Mouse (Mus musculus) embryonic facial prominence, embryonic 15.5 days (tissue): ENCODE measurements around the gene Megf9. TPM values are rescaled to one million over a fixed set of nuclear protein-coding genes. Genes with fewer than 3 reads are reported as not detected.

ENCODE experiments used
- ATAC-seq: fragments of 200-750 bp; cut with Nextera tagmentation; 2 replicates; pipeline ENCODE4 v1.8.0; 2017; ENCODE audit warnings: low read depth, moderate TSS enrichment; ENCODE audit not compliant: insufficient number of reproducible peaks, low FRiP score, low TSS enrichment
- H3K27ac ChIP-seq: fragments of 300-500 bp; sonication (generic); replicated peaks from 2 replicates; pipeline ENCODE4 v1.5.1; 2015; ENCODE audit warnings: mild to moderate bottlenecking, inconsistent platforms
- H3K27me3 ChIP-seq: fragments of 300-500 bp; sonication (generic); 2 replicates; pipeline ENCODE4 v1.6.1; 2015; ENCODE audit warnings: inconsistent platforms
- H3K36me3 ChIP-seq: fragments of 300-500 bp; sonication (generic); 2 replicates; pipeline ENCODE4 v1.6.1; 2015; ENCODE audit warnings: mild to moderate bottlenecking, inconsistent platforms
- H3K4me1 ChIP-seq: fragments of 300-500 bp; sonication (generic); 2 replicates; pipeline ENCODE4 v1.6.1; 2015; ENCODE audit warnings: inconsistent platforms
- H3K4me2 ChIP-seq: fragments of 300-500 bp; sonication (generic); replicated peaks from 2 replicates; pipeline ENCODE4 v1.6.1; 2015; ENCODE audit warnings: mild to moderate bottlenecking, inconsistent platforms
- H3K4me3 ChIP-seq: fragments of 300-500 bp; sonication (generic); replicated peaks from 2 replicates; pipeline ENCODE4 v1.5.1; 2015; ENCODE audit warnings: mild to moderate bottlenecking, inconsistent platforms
- H3K9ac ChIP-seq: fragments of 300-500 bp; sonication (generic); 2 replicates; pipeline ENCODE4 v1.6.1; 2015; ENCODE audit warnings: inconsistent platforms
- H3K9me3 ChIP-seq: fragments of 300-500 bp; sonication (generic); replicated peaks from 2 replicates; pipeline ENCODE4 v1.6.1; 2016; ENCODE audit warnings: inconsistent platforms
- WGBS: fragments of 180-500 bp; shearing (Covaris S2); methylation state at CpG from one replicate; pipeline ENCODE4 v1.1.7; 2015; 5-methylcytosine and 5-hydroxymethylcytosine counted together
- polyA plus RNA-seq: library from polyadenylated mRNA; unstranded; fragments of >200 nt; fragmentation: Nextera tagmentation; extraction: Ambion mirVana; gene quantifications from 2 replicates; pipeline ENCODE4 v1.2.1, GENCODE M21; 2015

The Megf9 gene
- polyA plus RNA-seq, 1 experiment from 2014 or later, result 14.0 TPM

DNA sequence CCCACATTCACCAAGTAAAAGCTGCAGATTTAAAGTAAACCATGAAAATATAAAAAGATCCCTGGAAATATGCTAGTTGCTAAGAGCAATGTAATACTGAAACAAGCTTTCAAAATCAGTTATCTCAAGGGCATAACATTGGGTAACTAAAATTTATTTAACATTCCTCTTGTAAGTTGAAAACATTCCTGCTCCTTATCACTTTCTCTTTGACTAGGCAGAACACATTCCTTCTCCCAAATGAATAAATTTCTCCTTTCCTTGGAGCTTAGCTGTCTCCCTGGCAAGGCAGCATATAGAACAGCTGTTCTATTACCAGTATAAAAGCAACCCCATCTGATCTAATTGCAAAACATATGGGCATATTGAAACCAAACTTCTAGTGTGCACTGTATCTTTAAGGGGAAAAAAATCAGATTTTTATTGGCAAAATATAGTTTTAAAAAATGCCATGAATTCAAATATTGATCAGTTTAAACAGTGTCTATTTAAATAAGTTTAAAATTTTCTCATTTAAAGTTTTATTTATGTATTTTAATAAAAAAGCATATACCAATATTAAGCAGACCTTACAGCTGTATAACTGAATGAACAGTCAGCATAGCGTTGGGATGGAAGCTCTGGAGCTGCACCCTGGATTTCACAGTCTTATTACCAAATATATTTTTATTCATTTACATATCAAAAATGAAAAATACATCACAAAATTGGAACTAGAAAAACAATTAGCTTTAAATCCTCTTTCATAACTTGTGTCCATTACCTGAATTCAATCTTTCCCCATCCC is 13.1 kb downstream of the Megf9 start:
- H3K4me2 ChIP-seq, result no peak overlapping the region
- no peak overlapping the region for H3K27ac ChIP-seq
- no peak for ATAC-seq
- H3K4me1 ChIP-seq, result no peaks in the 10 kb centered on the region
- no peaks in the 10 kb centered on the region for H3K36me3 ChIP-seq
- no peaks in the 10 kb centered on the region for H3K9me3 ChIP-seq
- WGBS, result 93% methylated on average over 1 of the region's 1 CpGs
- H3K27me3 ChIP-seq, result no peaks in the 10 kb centered on the region
- no peak overlapping the region for H3K4me3 ChIP-seq
- no peak overlapping the region for H3K9ac ChIP-seq

GRCm38 (mm10) chr4:70517646-70518045 is 17.1 kb downstream of the Megf9 start:
- Histone ChIP-seq H3K9ac (no peak overlapping the region), H3K27me3 (no peaks in the 10 kb centered on the region), H3K4me1 (no peaks in the 10 kb centered on the region), H3K4me3 (no peak overlapping the region), H3K4me2 (no peak overlapping the region), H3K27ac (no peak overlapping the region), H3K36me3 (no peaks in the 10 kb centered on the region), H3K9me3 (no peaks in the 10 kb centered on the region)
- no peak for ATAC-seq
- 53% methylated on average over 1 of the region's 1 CpGs for WGBS

DNA sequence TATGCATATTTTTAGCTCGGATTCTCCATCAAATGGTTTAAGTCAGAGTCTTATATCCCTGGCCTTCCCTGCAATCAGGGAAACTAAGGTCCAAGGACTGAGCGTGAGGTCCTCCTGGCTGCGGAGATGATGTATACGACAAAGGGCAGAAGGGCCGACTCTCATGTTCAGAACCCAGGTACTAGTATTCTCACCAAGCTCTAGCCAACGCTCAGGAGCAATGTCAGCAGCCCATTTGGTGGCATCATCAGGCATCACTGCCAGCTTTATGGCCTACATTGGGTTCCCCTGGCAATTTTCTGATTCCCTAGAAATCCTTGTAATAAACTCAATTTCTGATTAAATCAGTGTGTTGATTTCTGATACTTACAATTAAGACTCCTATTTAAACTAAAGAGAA is 18.5 kb downstream of the Megf9 start:
- no peak overlapping the region for H3K27ac ChIP-seq
- H3K4me3 ChIP-seq, result no peak overlapping the region
- no peak overlapping the region for H3K4me2 ChIP-seq
- no peak for ATAC-seq
- no peaks in the 10 kb centered on the region for H3K9me3 ChIP-seq
- no peak overlapping the region for H3K9ac ChIP-seq
- WGBS, result 89% methylated on average over 6 of the region's 6 CpGs
- H3K36me3 ChIP-seq, result no peaks in the 10 kb centered on the region
- H3K27me3 ChIP-seq, result no peaks in the 10 kb centered on the region
- H3K4me1 ChIP-seq, result no peaks in the 10 kb centered on the region

DNA sequence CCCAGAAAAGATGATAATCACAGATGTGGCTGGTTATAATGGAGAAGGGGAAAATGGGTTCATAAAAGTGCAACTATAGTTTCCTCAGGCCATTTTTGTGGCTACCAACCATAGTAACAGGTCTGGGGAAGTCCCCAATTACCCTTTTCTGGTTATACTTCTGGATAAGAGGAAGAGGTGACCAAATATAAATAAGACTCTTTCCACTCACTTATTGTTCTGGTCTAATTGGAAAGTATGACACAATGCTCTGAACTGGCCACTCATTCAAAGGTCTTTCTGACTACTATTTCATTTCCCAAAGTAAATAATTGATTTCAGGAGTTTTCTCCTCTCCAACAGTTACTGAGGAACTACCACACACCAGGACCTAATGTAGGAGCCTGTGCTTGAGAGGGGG is 19.3 kb downstream of the Megf9 start:
- H3K9ac ChIP-seq, result no peak overlapping the region
- ATAC-seq, result no peak

GRCm38 (mm10) chr4:70509987-70510386 is 24.8 kb downstream of the Megf9 start:
- ATAC-seq, result no peak
- no peaks in the 10 kb centered on the region for H3K4me1 ChIP-seq
- H3K9me3 ChIP-seq, result no peaks in the 10 kb centered on the region
- no peak overlapping the region for H3K4me3 ChIP-seq
- H3K36me3 ChIP-seq, result no peaks in the 10 kb centered on the region
- no peak overlapping the region for H3K9ac ChIP-seq
- H3K4me2 ChIP-seq, result no peak overlapping the region
- WGBS, result 85% methylated on average over 2 of the region's 2 CpGs
- H3K27me3 ChIP-seq, result no peaks in the 10 kb centered on the region
- no peak overlapping the region for H3K27ac ChIP-seq

More for the DNA sequence above, 19.3 kb downstream of the Megf9 start:
- Histone ChIP-seq H3K9me3 (no peaks in the 10 kb centered on the region), H3K4me2 (no peak overlapping the region), H3K4me3 (no peak overlapping the region), H3K27ac (no peak overlapping the region), H3K27me3 (no peaks in the 10 kb centered on the region), H3K4me1 (no peaks in the 10 kb centered on the region), H3K36me3 (no peaks in the 10 kb centered on the region)

DNA sequence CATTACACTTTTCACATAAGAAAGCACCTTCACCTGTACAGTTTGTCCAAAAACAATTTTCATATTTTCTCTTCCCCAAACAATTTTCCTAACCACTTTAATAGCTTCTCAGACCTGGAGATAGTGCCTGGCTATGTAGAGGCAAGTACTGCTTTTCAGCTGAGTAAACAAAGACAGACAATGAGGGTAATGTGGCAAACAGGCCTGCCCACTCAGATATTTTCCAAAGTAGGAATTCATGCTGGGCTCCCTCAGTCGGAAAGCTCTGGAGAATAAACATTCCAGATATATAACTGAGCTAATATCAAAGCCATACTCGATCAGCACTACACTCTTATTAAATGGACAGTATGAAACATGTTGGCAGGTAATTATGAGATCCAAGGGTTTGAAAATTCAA is 25.2 kb downstream of the Megf9 start:
- H3K4me3 ChIP-seq, result no peak overlapping the region
- H3K4me1 ChIP-seq, result no peaks in the 10 kb centered on the region
- H3K9me3 ChIP-seq, result no peaks in the 10 kb centered on the region
- no peaks in the 10 kb centered on the region for H3K36me3 ChIP-seq
- no peaks in the 10 kb centered on the region for H3K27me3 ChIP-seq
- H3K27ac ChIP-seq, result no peak overlapping the region
- no peak overlapping the region for H3K4me2 ChIP-seq
- H3K9ac ChIP-seq, result no peak overlapping the region
- WGBS, result 28% methylated on average over 2 of the region's 2 CpGs
- no peak for ATAC-seq

- Histone ChIP-seq H3K36me3 (no peaks in the 10 kb centered on the region), H3K27ac (no peak overlapping the region), H3K4me1 (no peaks in the 10 kb centered on the region), H3K4me2 (no peak overlapping the region), H3K27me3 (no peaks in the 10 kb centered on the region), H3K4me3 (no peak overlapping the region), H3K9ac (no peak overlapping the region), H3K9me3 (no peaks in the 10 kb centered on the region)
- WGBS, result 90% methylated on average over 1 of the region's 1 CpGs
- no peak for ATAC-seq
These were observed 26.6 kb downstream of the Megf9 start for GRCm38 (mm10) chr4:70508207-70508606.

DNA sequence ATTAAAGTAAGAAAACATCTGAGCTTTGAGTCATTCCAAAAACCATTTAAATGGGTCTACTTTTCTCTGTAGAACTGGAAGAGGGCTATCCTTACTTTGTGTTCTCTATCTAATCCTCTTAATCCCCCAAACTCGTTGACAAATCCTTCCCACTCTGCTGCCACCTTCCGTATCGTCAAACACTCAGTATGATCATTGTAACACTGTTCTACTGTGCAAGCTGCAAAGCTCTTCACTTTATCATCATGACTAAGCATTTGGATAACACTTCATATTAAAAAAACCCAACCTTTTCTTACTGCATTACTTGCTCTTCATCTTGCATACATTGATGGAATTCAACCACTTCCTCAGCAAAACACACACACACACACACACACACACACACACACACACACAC is 28.8 kb downstream of the Megf9 start:
- no peaks in the 10 kb centered on the region for H3K4me1 ChIP-seq

GRCm38 (mm10) chr4:70503827-70504226 is 31.0 kb downstream of the Megf9 start:
- 76% methylated on average over 1 of the region's 1 CpGs for WGBS
- Histone ChIP-seq H3K36me3 (no peaks in the 10 kb centered on the region), H3K27ac (no peak overlapping the region), H3K27me3 (no peaks in the 10 kb centered on the region), H3K4me1 (no peaks in the 10 kb centered on the region), H3K9me3 (no peaks in the 10 kb centered on the region), H3K4me2 (no peak overlapping the region), H3K4me3 (no peak overlapping the region), H3K9ac (no peak overlapping the region)
- no peak for ATAC-seq

More for the DNA sequence above, 28.8 kb downstream of the Megf9 start:
- Histone ChIP-seq H3K4me3 (no peak overlapping the region), H3K36me3 (no peaks in the 10 kb centered on the region), H3K27ac (no peak overlapping the region), H3K27me3 (no peaks in the 10 kb centered on the region), H3K9ac (no peak overlapping the region), H3K9me3 (no peaks in the 10 kb centered on the region), H3K4me2 (no peak overlapping the region)
- 62% methylated on average over 3 of the region's 3 CpGs for WGBS
- no peak for ATAC-seq

GRCm38 (mm10) chr4:70499285-70499684 is 35.5 kb downstream of the Megf9 start:
- no peak overlapping the region for H3K27ac ChIP-seq
- no peaks in the 10 kb centered on the region for H3K36me3 ChIP-seq
- no peaks in the 10 kb centered on the region for H3K4me1 ChIP-seq
- no peaks in the 10 kb centered on the region for H3K9me3 ChIP-seq
- no peak overlapping the region for H3K4me3 ChIP-seq
- H3K4me2 ChIP-seq, result no peak overlapping the region
- WGBS, result 82% methylated on average over 3 of the region's 3 CpGs
- no peak overlapping the region for H3K9ac ChIP-seq
- H3K27me3 ChIP-seq, result no peaks in the 10 kb centered on the region
- no peak for ATAC-seq

GRCm38 (mm10) chr4:70496978-70497377 is 37.8 kb downstream of the Megf9 start:
- Histone ChIP-seq H3K36me3 (no peaks in the 10 kb centered on the region), H3K9me3 (no peaks in the 10 kb centered on the region), H3K4me3 (no peak overlapping the region), H3K27me3 (no peaks in the 10 kb centered on the region), H3K27ac (no peak overlapping the region), H3K4me1 (no peaks in the 10 kb centered on the region), H3K9ac (no peak overlapping the region), H3K4me2 (no peak overlapping the region)
- WGBS, result 71% methylated on average over 1 of the region's 1 CpGs
- no peak for ATAC-seq

- H3K27ac ChIP-seq, result no peak overlapping the region
- 88% methylated on average over 2 of the region's 2 CpGs for WGBS
These were observed 45.0 kb downstream of the Megf9 start for GRCm38 (mm10) chr4:70489792-70490191.

More at GRCm38 (mm10) chr4:70489792-70490191, 45.0 kb downstream of the Megf9 start:
- Histone ChIP-seq H3K9me3 (no peaks in the 10 kb centered on the region), H3K27me3 (no peaks in the 10 kb centered on the region), H3K4me2 (no peak overlapping the region), H3K9ac (no peak overlapping the region), H3K4me3 (no peak overlapping the region), H3K4me1 (no peaks in the 10 kb centered on the region), H3K36me3 (no peaks in the 10 kb centered on the region)
- no peak for ATAC-seq
